Mouse (Mus musculus): ENCODE measurements around the gene Dpp3. TPM values are rescaled to one million over a fixed set of nuclear protein-coding genes. Genes with fewer than 3 reads are reported as not detected.

Gene Dpp3
- polyA plus RNA-seq, 1 experiment: 61.2 TPM

- Histone ChIP-seq H3K27ac (ENCODE audit: insufficient read depth, low read length) (no peak overlapping the region), H3K4me3 (replicated peaks; ENCODE audit: insufficient read depth, low read depth, low read length) (no peak overlapping the region), H3K4me1 (ENCODE audit: control insufficient read depth, insufficient read depth, low read length) (peaks cover 7% of the 10 kb centered on the region), H3K27me3 (ENCODE audit: control insufficient read depth, insufficient read depth, low read length) (no peaks in the 10 kb centered on the region)
- DNase-seq: peak; percentile 25 to 38
- TF ChIP-seq POLR2A (IDR thresholded peaks at IDR 0.05; ENCODE audit: borderline replicate concordance, insufficient read depth, low read length): no peak
- TF ChIP-seq CTCF (IDR thresholded peaks at IDR 0.05; ENCODE audit: borderline replicate concordance, insufficient read depth, low read depth, low read length): no peak
- 22% methylated on average over 17 of the region's 17 CpGs for WGBS
Measured at GRCm38 (mm10) chr19:4937444-4938310, 9.6 kb upstream of the Dpp3 start.

GRCm38 (mm10) chr19:4936896-4937295 is 8.8 kb upstream of the Dpp3 start:
- H3K27ac ChIP-seq (ENCODE audit: insufficient read depth, low read length): no peak overlapping the region
- no peak for DNase-seq
- H3K4me1 ChIP-seq (ENCODE audit: control insufficient read depth, insufficient read depth, low read length): peaks cover 7% of the 10 kb centered on the region
- no peak overlapping the region for H3K4me3 ChIP-seq (replicated peaks; ENCODE audit: insufficient read depth, low read depth, low read length)
- no peaks in the 10 kb centered on the region for H3K27me3 ChIP-seq (ENCODE audit: control insufficient read depth, insufficient read depth, low read length)
- WGBS: 76% methylated on average over 2 of the region's 2 CpGs
- TF ChIP-seq POLR2A (IDR thresholded peaks at IDR 0.05; ENCODE audit: borderline replicate concordance, insufficient read depth, low read length) (no peak), CTCF (IDR thresholded peaks at IDR 0.05; ENCODE audit: borderline replicate concordance, insufficient read depth, low read depth, low read length) (no peak)

DNA sequence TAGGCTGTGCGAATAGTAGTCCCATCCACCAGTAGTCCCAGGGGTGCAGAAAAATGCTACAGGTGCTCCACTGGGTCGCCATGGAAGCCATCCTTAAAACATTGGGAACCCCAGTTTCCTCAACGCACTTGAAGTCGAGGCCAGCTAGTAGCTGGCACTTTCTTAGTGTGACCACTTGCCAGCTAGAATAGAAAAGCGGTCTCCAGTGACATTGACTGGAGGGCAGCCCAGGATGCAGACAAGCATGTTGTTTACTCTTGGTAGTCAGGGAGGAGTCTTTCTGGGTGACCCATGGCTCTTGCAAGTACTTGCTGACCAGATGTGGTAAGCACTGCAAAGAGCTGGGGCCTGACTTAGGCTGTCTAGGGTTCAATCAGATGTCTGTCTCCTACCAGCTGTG is 694 bp upstream of the Dpp3 start:
- Histone ChIP-seq H3K27me3 (ENCODE audit: control insufficient read depth, insufficient read depth, low read length) (no peaks in the 10 kb centered on the region), H3K4me3 (replicated peaks; ENCODE audit: insufficient read depth, low read depth, low read length) (peak overlapping the region; percentile 74), H3K27ac (ENCODE audit: insufficient read depth, low read length) (no peak overlapping the region), H3K4me1 (ENCODE audit: control insufficient read depth, insufficient read depth, low read length) (peaks cover 7% of the 10 kb centered on the region)
- no peak for TF ChIP-seq POLR2A (IDR thresholded peaks at IDR 0.05; ENCODE audit: borderline replicate concordance, insufficient read depth, low read length)
- TF ChIP-seq CTCF (IDR thresholded peaks at IDR 0.05; ENCODE audit: borderline replicate concordance, insufficient read depth, low read depth, low read length): no peak
- DNase-seq: peak; percentile 28 to 34
- 21% methylated on average over 5 of the region's 5 CpGs for WGBS

- Histone ChIP-seq H3K27me3 (ENCODE audit: control insufficient read depth, insufficient read depth, low read length) (no peaks in the 10 kb centered on the region), H3K4me3 (replicated peaks; ENCODE audit: insufficient read depth, low read depth, low read length) (no peak overlapping the region), H3K27ac (ENCODE audit: insufficient read depth, low read length) (no peak overlapping the region), H3K4me1 (ENCODE audit: control insufficient read depth, insufficient read depth, low read length) (peaks cover 4% of the 10 kb centered on the region)
- no peak for DNase-seq
- 95% methylated on average over 11 of the region's 11 CpGs for WGBS
- TF ChIP-seq POLR2A (IDR thresholded peaks at IDR 0.05; ENCODE audit: borderline replicate concordance, insufficient read depth, low read length): no peak
- TF ChIP-seq CTCF (IDR thresholded peaks at IDR 0.05; ENCODE audit: borderline replicate concordance, insufficient read depth, low read depth, low read length): no peak
Measured at GRCm38 (mm10) chr19:4925121-4925860, 2.8 kb downstream of the Dpp3 start.

DNA sequence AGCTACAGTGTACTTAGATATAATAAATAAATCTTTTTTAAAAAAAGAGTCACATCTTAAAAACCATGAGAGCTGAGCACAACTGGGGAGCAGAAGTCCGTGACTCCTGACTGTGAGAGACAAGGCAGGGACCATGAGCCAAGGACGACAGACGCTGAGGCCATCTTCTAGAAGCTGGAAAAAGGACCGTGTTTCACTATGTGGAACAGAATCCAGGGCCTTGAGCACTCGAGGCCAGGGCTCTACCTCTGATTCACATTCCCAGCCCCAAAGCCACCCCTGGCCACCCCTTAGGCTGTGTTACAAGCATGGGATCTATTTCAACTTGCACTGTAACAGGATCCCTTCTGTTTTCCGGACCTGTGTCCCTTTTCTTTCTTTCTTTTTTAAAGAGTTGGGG is 8.4 kb downstream of the Dpp3 start:
- H3K27ac ChIP-seq (ENCODE audit: insufficient read depth, low read length): no peak overlapping the region
- no peak for DNase-seq
- H3K4me1 ChIP-seq (ENCODE audit: control insufficient read depth, insufficient read depth, low read length): no peaks in the 10 kb centered on the region
- no peak overlapping the region for H3K4me3 ChIP-seq (replicated peaks; ENCODE audit: insufficient read depth, low read depth, low read length)
- no peaks in the 10 kb centered on the region for H3K27me3 ChIP-seq (ENCODE audit: control insufficient read depth, insufficient read depth, low read length)
- TF ChIP-seq CTCF (IDR thresholded peaks at IDR 0.05; ENCODE audit: borderline replicate concordance, insufficient read depth, low read depth, low read length): no peak
- TF ChIP-seq POLR2A (IDR thresholded peaks at IDR 0.05; ENCODE audit: borderline replicate concordance, insufficient read depth, low read length): no peak
- 81% methylated on average over 6 of the region's 6 CpGs for WGBS

DNA sequence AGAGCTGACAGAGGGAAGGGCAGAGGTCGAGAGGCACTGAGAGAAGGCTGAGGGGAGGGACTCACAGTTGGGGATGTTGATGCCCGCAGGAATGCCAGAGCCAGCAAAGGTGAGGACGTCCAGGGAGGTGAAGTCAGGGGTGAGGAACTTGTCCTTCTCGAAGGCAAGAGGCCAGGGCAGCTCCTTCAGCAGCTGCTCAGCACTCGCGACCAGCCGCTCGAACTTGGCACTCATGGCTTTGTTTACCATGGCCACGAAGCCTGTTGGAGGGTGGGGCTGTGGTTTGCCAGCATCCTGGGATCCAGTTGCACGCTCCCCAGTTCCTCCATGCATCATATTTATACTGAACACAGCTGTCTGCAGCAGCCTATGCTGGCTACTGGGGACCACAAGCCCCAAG is 11.3 kb downstream of the Dpp3 start:
- WGBS: 71% methylated on average over 10 of the region's 10 CpGs
- no peak for DNase-seq
- Histone ChIP-seq H3K4me1 (ENCODE audit: control insufficient read depth, insufficient read depth, low read length) (no peaks in the 10 kb centered on the region), H3K27me3 (ENCODE audit: control insufficient read depth, insufficient read depth, low read length) (no peaks in the 10 kb centered on the region), H3K4me3 (replicated peaks; ENCODE audit: insufficient read depth, low read depth, low read length) (no peak overlapping the region), H3K27ac (ENCODE audit: insufficient read depth, low read length) (no peak overlapping the region)
- TF ChIP-seq CTCF (IDR thresholded peaks at IDR 0.05; ENCODE audit: borderline replicate concordance, insufficient read depth, low read depth, low read length) (no peak), POLR2A (IDR thresholded peaks at IDR 0.05; ENCODE audit: borderline replicate concordance, insufficient read depth, low read length) (no peak)

DNA sequence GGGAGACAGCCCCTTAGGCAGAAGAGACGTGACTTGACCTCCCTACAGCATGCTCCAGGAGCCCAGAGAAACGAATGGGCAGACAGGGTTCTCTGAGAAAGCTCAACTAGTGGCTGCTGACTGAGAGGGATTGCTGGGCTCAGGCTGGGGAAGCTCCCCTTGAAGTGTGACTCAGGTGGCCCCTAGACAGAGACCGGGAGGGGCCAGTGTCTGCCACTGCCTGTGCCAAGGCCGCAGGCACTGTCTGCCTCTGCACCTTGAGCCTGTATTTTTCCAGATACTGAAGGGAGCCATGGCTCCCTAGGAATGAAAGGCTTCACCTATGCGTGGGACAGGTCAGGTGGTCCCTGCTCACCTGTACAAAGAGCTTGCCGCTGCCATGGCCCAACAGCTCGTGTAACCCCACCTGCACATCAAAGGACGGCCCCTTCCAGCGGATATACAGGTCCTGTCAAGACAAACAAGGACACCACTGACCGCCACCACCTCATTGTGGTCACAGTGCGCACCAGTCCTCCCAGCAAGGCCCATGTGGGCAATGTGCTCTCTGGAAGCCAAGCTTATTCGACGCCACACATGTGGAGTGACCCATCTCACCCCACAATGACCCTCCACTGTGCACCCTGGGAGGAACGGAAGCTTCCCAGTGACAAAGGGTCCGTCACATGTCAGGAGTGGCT is 12.0 kb downstream of the Dpp3 start:
- Histone ChIP-seq H3K27ac (ENCODE audit: insufficient read depth, low read length) (no peak overlapping the region), H3K4me3 (replicated peaks; ENCODE audit: insufficient read depth, low read depth, low read length) (no peak overlapping the region), H3K27me3 (ENCODE audit: control insufficient read depth, insufficient read depth, low read length) (no peaks in the 10 kb centered on the region), H3K4me1 (ENCODE audit: control insufficient read depth, insufficient read depth, low read length) (no peaks in the 10 kb centered on the region)
- no peak for TF ChIP-seq POLR2A (IDR thresholded peaks at IDR 0.05; ENCODE audit: borderline replicate concordance, insufficient read depth, low read length)
- TF ChIP-seq CTCF (IDR thresholded peaks at IDR 0.05; ENCODE audit: borderline replicate concordance, insufficient read depth, low read depth, low read length): no peak
- DNase-seq: no peak
- 89% methylated on average over 15 of the region's 15 CpGs for WGBS
